Mouse (Mus musculus): ENCODE data around the gene Elovl7. TPM values are rescaled to one million over a fixed set of nuclear protein-coding genes. Genes with fewer than 3 reads are reported as not detected.

Elovl7 gene
- polyA plus RNA-seq, 1 experiment from 2014 or later = 1.6 TPM

DNA sequence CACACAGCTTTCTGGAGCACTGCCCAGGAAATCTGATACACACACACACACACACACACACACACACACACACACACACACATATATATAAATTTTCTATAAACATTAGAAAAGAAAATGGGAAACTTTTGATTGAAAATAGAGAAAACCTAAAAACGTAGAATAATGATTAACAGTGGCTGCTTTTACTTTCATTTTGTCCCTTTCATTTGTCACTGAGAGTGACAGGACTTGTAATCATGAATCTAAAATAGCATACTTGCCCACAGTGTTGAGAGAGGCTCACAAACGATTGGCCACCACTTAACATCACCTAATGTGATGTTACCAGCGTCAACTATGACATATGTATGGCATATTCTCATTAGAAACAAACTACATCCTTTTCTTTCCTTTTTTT, 75.2 kb downstream of the Elovl7 start:
- H3K27me3 ChIP-seq = no peaks in the 10 kb centered on the region
- no peaks in the 10 kb centered on the region for H3K9me3 ChIP-seq (replicated peaks)
- WGBS = 83% methylated on average over 3 of the region's 3 CpGs
- H3K27ac ChIP-seq = no peak overlapping the region
- no peak overlapping the region for H3K4me3 ChIP-seq
- H3K9ac ChIP-seq = no peak overlapping the region
- no peaks in the 10 kb centered on the region for H3K4me1 ChIP-seq
- ATAC-seq (ENCODE audit: low FRiP score) = no peak
- H3K36me3 ChIP-seq = no peaks in the 10 kb centered on the region
- H3K4me2 ChIP-seq (replicated peaks) = no peak overlapping the region

DNA sequence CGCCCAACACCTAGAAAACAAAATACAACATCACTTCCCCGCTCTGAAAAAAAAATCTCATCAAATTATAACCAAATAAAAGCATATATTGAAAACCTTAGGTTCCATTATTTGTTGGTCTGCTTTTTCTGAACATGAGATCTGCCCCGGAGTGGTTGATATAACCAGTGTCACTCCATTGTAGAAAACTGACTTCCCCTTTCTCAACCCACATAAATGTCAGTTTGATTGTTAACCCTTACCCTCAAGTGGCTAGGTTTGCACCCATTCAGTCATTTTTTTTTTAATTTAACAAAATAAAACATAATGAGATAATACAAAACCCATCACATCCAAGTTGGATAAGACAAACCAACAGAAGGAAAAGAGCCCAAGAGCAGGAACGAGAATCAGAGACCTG, 76.1 kb downstream of the Elovl7 start:
- no peak overlapping the region for H3K4me3 ChIP-seq
- no peaks in the 10 kb centered on the region for H3K9me3 ChIP-seq (replicated peaks)
- H3K9ac ChIP-seq = no peak overlapping the region
- H3K27ac ChIP-seq = no peak overlapping the region
- no peaks in the 10 kb centered on the region for H3K27me3 ChIP-seq
- H3K36me3 ChIP-seq = no peaks in the 10 kb centered on the region
- no peak for ATAC-seq (ENCODE audit: low FRiP score)
- WGBS = 90% methylated on average over 4 of the region's 4 CpGs
- H3K4me2 ChIP-seq (replicated peaks) = no peak overlapping the region
- H3K4me1 ChIP-seq = no peaks in the 10 kb centered on the region

DNA sequence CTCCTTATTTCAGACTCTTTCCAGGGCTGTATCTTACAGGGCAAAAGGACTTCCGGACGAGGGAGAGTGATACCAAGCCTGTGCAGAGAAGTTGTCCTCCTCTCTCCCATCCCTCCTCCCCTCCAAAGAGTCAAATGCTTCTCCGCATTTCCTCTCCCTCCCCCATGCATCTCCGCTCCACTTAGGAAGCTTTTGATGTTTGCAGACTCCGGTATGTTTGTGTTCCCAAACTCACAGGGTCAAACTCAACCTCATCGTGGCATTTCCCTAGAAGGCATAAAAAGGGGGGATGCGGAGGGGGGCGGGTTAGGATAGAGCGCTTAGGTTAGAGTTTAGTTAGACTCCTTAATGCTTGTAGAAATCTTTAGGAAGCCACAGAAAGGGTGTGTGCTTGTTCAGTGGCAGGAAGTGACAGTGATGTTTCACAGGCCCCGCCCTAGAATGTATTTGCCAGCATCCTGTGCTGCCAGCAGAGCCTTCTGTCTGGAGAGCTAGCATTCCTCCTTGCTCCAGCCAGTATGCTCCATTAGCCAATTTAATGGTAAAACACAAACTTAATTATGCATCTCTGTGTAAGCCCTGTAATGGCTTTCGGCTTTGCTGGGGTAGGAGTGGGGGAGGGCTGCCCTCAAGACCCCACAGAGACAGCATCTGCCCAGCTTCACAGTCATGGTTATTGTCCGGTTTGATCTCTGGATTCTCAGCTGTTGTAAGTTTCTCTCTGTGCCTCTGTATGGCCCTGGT, 83.3 kb downstream of the Elovl7 start:
- H3K27me3 ChIP-seq = no peaks in the 10 kb centered on the region
- 28% methylated on average over 12 of the region's 12 CpGs for WGBS
- peak overlapping the region; percentile 11; the same call in 1 of the 2 replicates for H3K4me3 ChIP-seq
- peak; percentile 85 for ATAC-seq (ENCODE audit: low FRiP score)
- H3K9me3 ChIP-seq (replicated peaks) = no peaks in the 10 kb centered on the region
- peak overlapping the region; percentile 44 for H3K4me2 ChIP-seq (replicated peaks)
- peaks cover 17% of the 10 kb centered on the region for H3K4me1 ChIP-seq
- H3K36me3 ChIP-seq = no peaks in the 10 kb centered on the region
- peak overlapping the region; percentile 36 for H3K27ac ChIP-seq
- no peak overlapping the region; the same call in 1 of the 2 replicates for H3K9ac ChIP-seq

DNA sequence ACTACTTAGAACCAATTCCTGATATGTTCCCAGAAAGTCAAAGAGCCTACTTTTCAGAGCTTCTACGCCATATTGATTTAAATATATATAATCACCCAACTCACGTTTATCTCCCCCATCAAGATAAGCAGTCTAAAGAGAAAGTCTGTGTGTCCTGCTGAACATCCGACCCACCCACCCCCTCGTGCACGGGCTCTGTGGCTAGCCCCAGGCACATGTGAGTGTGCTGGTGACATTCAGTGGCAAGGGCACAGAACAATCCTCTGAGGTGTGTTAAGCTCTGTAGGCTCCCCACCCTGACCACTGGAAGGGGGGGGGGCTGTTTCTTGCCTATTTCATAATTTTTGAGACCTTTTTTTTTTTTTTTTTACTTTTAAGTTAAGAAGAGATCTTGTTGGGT, 84.0 kb downstream of the Elovl7 start:
- ATAC-seq (ENCODE audit: low FRiP score) = no peak

DNA sequence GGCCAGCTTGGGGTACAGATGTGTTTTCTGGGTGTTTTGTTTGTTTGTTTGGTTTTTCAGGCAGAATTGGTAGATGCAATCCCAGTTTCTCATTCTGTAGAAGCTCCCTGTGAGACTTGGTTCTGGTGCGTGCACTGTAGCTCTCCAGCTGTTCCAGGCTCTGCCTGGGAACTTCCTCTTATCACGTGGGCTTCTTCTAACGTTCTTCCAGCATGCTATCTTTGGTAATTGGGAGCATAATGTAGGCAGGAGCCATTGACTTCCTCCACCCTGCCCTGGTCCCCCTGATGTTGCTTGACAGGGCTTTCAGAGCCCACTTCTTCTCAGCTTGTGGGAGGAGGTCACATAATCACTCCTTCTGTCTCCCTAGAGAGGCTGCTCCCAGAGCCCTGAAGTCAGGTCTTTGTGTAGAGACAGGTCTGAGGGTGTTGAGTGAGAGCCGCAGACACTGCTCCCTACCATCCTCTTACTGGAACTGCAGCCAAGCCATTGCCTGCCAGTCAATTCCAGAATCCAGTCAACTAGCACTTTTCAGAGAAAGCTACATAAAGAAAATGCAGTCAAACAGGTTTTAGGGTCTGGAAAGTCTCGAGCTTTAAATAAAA, 86.2 kb downstream of the Elovl7 start:
- H3K27me3 ChIP-seq = no peaks in the 10 kb centered on the region
- ATAC-seq (ENCODE audit: low FRiP score) = no peak
- WGBS = 31% methylated on average over 5 of the region's 5 CpGs
- no peak overlapping the region for H3K9ac ChIP-seq
- H3K4me3 ChIP-seq = no peak overlapping the region
- peaks cover 17% of the 10 kb centered on the region for H3K4me1 ChIP-seq
- no peaks in the 10 kb centered on the region for H3K9me3 ChIP-seq (replicated peaks)
- no peaks in the 10 kb centered on the region for H3K36me3 ChIP-seq
- H3K27ac ChIP-seq = no peak overlapping the region
- H3K4me2 ChIP-seq (replicated peaks) = no peak overlapping the region

More for the DNA sequence above, 84.0 kb downstream of the Elovl7 start:
- Histone ChIP-seq H3K27me3 (no peaks in the 10 kb centered on the region), H3K4me3 (no peak overlapping the region), H3K9ac (no peak overlapping the region), H3K36me3 (no peaks in the 10 kb centered on the region), H3K9me3 (replicated peaks) (no peaks in the 10 kb centered on the region), H3K4me1 (peaks cover 17% of the 10 kb centered on the region), H3K4me2 (replicated peaks) (no peak overlapping the region), H3K27ac (no peak overlapping the region)
- 74% methylated on average over 5 of the region's 5 CpGs for WGBS

DNA sequence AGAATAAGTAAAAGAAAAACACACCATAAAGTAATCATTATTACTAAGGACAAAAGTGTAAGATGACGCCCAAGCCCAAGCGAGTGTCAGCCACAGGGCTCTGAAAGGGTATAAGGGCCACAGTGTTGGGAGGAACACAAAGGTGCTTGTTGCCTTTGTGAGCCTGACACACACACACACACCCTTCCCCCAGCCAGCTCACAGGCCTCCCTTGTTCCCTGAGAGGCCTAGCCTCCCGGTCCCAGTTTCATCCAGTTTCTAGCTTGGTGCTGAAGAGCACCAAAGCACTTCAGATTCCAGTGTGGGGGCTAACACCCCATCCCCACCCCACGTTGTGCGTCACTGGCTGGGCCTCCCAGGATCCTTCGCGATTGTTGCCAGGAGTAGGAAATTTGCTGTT, 87.2 kb downstream of the Elovl7 start:
- Histone ChIP-seq H3K9me3 (replicated peaks) (no peaks in the 10 kb centered on the region), H3K36me3 (no peaks in the 10 kb centered on the region), H3K4me2 (replicated peaks) (no peak overlapping the region), H3K4me3 (no peak overlapping the region), H3K4me1 (peaks cover 17% of the 10 kb centered on the region), H3K27ac (0 out of 2 replicates have a peak overlapping the region, but pooled peaks have one; percentile 8), H3K9ac (no peak overlapping the region), H3K27me3 (no peaks in the 10 kb centered on the region)
- 45% methylated on average over 7 of the region's 7 CpGs for WGBS
- ATAC-seq (ENCODE audit: low FRiP score) = peak; percentile 49

DNA sequence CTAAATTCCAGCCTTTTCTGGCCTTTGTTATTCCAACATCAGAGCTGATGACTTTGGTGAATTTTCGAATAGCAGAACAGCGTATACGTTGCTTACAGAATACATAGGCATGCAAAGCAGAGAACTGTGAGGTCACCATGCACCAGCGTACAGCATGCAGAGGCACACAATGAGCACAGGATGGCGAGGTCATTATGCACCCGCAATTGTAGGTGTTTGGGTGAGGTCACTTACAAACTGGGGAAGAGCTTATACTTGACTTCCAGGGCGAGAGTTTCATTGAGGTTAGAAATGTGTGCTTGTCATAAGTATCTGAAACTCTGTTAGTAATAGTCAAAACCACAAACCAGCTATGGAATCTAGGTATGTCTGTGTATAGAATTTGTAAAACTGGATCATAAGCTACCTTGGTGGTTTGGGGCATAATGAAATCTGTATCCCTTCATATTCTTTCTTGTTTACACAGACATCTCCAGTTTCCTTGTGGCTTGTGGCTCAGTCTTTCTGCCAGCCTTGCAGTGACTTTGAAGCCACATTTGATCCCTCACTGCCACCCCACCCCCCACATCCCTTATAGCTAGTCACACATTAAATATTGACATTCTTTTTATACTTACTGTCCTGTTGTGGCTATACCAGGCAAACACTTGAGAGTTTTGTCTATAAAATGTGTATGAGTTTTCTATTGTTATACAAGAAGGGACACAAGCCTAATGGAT, 88.9 kb downstream of the Elovl7 start:
- H3K27me3 ChIP-seq = no peaks in the 10 kb centered on the region
- no peak overlapping the region for H3K9ac ChIP-seq
- peaks cover 7% of the 10 kb centered on the region; the same call in 1 of the 2 replicates for H3K4me1 ChIP-seq
- no peak overlapping the region for H3K4me2 ChIP-seq (replicated peaks)
- H3K36me3 ChIP-seq = no peaks in the 10 kb centered on the region
- no peak for ATAC-seq (ENCODE audit: low FRiP score)
- H3K9me3 ChIP-seq (replicated peaks) = no peaks in the 10 kb centered on the region
- WGBS = 79% methylated on average over 7 of the region's 7 CpGs
- no peak overlapping the region for H3K27ac ChIP-seq
- H3K4me3 ChIP-seq = no peak overlapping the region

DNA sequence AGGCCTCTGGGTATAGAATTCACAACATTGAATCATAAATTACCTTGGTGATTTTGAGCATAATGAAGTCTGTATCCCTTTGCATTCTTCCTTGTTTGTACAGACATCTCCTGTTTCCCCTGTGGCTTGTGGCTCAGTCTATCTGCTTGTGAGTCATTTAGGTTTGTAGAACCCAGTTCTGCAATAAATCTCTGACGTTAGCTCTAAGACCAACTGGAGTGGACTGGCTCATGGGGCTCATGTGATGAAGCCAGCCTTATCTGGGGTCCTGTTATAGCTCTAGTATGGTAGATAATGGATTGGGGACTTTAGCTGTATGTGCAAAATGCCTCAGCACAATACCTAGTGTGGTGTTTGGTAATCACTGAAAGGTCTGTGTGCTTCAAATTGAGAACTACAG, 89.6 kb downstream of the Elovl7 start:
- WGBS = 89% methylated on average over 1 of the region's 1 CpGs
- Histone ChIP-seq H3K4me1 (peaks cover 7% of the 10 kb centered on the region; the same call in 1 of the 2 replicates), H3K9ac (no peak overlapping the region), H3K4me3 (no peak overlapping the region), H3K27me3 (no peaks in the 10 kb centered on the region), H3K36me3 (no peaks in the 10 kb centered on the region), H3K27ac (no peak overlapping the region), H3K4me2 (replicated peaks) (no peak overlapping the region), H3K9me3 (replicated peaks) (no peaks in the 10 kb centered on the region)
- ATAC-seq (ENCODE audit: low FRiP score) = no peak

DNA sequence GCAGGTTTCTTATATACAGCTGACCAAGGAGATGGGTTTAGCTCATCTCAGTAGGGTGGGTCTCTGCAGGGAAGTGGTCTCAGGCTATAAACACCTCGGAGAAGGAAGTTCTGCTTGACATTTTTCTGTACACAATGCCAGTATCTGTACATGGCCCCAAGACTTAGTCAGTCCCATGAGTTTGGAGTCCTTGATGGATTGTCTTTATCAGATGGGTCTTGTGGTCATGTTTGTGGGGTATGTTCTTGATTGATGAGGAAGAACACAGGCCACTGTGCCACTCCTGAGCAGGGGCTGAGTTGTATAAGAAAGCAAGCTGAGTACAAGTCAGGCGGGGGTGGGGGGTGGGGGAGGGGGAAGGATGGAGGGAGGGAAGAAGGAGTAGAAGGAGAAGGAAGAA, 90.5 kb downstream of the Elovl7 start:
- Histone ChIP-seq H3K36me3 (no peaks in the 10 kb centered on the region), H3K27me3 (no peaks in the 10 kb centered on the region), H3K27ac (no peak overlapping the region), H3K4me1 (peaks cover 7% of the 10 kb centered on the region; the same call in 1 of the 2 replicates), H3K9ac (no peak overlapping the region), H3K9me3 (replicated peaks) (no peaks in the 10 kb centered on the region), H3K4me3 (no peak overlapping the region), H3K4me2 (replicated peaks) (no peak overlapping the region)
- WGBS = 70% methylated on average over 2 of the region's 2 CpGs
- no peak for ATAC-seq (ENCODE audit: low FRiP score)

DNA sequence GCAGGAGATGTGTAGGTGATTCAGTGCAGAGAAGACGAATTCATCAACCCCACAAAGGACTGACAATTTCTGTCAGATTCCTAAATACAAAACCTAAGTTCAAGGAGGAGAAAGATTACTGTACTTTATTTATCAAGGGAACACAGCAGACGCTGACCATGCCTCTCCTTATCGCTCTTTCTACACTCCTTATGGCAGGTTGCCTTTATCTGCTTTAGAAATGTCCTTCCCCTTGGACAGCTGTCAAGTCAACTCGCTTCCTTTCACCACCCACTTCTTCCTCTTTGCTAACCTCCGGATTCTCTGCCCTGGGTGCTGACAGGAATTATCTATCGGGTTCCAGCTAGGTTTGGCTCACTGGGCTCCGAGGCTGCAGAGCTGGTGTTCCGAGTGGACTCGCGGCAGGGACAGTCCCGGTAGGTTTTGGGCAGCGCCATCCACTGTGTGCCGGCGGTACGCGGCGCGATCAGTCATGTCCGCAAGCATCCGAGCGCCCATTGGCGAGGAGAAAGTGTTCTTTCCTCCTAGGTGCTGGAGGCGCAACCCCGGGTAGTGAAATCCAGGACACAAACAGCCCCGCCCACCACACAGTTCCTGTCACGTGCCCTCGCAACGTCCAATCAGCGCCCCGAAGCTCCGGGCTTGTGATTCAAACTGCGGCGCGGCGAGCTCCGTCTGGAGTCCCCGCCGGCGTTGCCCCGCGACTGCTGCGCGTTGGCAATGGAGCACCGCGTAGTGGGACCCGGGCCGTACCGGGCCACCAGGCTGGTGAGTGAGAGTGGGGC, 101.7 kb downstream of the Elovl7 start, which contains the start of gene Depdc1b:
Gene Depdc1b, plus strand, starts transcription at position 631 of the 785 bp plus-strand sequence.
- Histone ChIP-seq H3K4me3 (peak within 1 kb of the TSS; percentile 78), H3K9me3 (replicated peaks) (no peaks in the 10 kb centered on the region), H3K4me2 (replicated peaks) (peak within 1 kb of the TSS; percentile 90), H3K4me1 (peaks cover 11% of the 10 kb centered on the region), H3K36me3 (no peaks in the 10 kb centered on the region), H3K9ac (peak within 1 kb of the TSS; percentile 68), H3K27ac (peak within 1 kb of the TSS; percentile 70), H3K27me3 (no peaks in the 10 kb centered on the region; the same call in 1 of the 2 replicates)
- ATAC-seq (ENCODE audit: low FRiP score) = peak; percentile 99
- 1% methylated on average over 48 of the region's 48 CpGs for WGBS

DNA sequence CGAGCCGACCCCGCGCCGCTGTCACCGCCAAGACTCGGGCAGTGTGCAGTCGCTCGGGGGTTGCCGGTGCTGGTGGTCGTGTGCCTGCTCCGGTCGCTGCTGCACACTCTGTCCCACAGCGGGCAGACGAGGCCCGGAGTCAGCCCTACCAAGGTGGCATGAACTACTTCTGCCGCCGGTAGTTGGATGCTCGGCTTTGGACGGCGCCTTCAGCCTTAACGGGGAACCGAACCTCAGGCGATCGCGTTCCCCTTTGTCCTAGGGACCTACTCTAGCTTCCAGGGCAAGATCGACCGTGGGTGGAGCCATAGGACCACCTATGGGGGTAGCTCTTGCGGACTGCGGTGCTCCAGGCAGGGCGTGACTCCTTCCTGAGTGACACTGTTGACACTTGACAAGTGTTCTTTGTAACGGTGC, 102.3 kb downstream of the Elovl7 start:
- Histone ChIP-seq H3K36me3 (no peaks in the 10 kb centered on the region), H3K4me3 (peak overlapping the region; percentile 78), H3K27me3 (no peaks in the 10 kb centered on the region; the same call in 1 of the 2 replicates), H3K27ac (no peak overlapping the region), H3K4me1 (peaks cover 11% of the 10 kb centered on the region), H3K9me3 (replicated peaks) (no peaks in the 10 kb centered on the region), H3K4me2 (replicated peaks) (peak overlapping the region; percentile 90), H3K9ac (peak overlapping the region; percentile 68)
- peak; percentile 66 for ATAC-seq (ENCODE audit: low FRiP score)
- under 1% methylated on average over 32 of the region's 32 CpGs for WGBS
